Mouse (Mus musculus) layer of hippocampus, adult 18-20 months (tissue): Measurements from ENCODE around the gene Zfp148. TPM values are rescaled to one million over a fixed set of nuclear protein-coding genes. Genes with fewer than 3 reads are reported as not detected.
"Not testable (repeated sequence)": the region's sequence is repeated elsewhere in the genome, so short reads cannot be mapped to it uniquely, and the experiment has no call there.

Experiments used
- DNase-seq, 2 experiments: peaks; one replicate each; pipeline ENCODE4 v3.0.0; 2022; ENCODE audit warnings: low spot score in 2 of 2
- total RNA-seq, 2 experiments: library from RNA; stranded (reverse); gene quantifications; 2 replicates each; pipeline ENCODE4 v1.2.3; 2021

The Zfp148 gene
- total RNA-seq, 2 experiments from 2014 or later, result 166 to 179 TPM

GRCm38 (mm10) chr16:33455263-33455910 lies 74.8 kb downstream of the Zfp148 start:
- no peak for DNase-seq

GRCm38 (mm10) chr16:33459101-33459500 lies 78.5 kb downstream of the Zfp148 start:
- no peak for DNase-seq

- DNase-seq, result no peak
Measured at GRCm38 (mm10) chr16:33461416-33461815, 80.8 kb downstream of the Zfp148 start.

GRCm38 (mm10) chr16:33464509-33465241 lies 84.0 kb downstream of the Zfp148 start:
- peak in 1 of 2 experiments; percentile 42 for DNase-seq

- DNase-seq, result no peak
Measured at GRCm38 (mm10) chr16:33465242-33465614, 84.6 kb downstream of the Zfp148 start.

GRCm38 (mm10) chr16:33467451-33467850 lies 86.8 kb downstream of the Zfp148 start:
- DNase-seq, result no peak

GRCm38 (mm10) chr16:33469973-33470372 lies 89.3 kb downstream of the Zfp148 start:
- no peak for DNase-seq

GRCm38 (mm10) chr16:33474381-33474780 lies 93.7 kb downstream of the Zfp148 start:
- DNase-seq, result no peak

GRCm38 (mm10) chr16:33479926-33480325 lies 99.3 kb downstream of the Zfp148 start:
- DNase-seq, result no peak

- DNase-seq, result no peak
Measured at GRCm38 (mm10) chr16:33481148-33481547, 100.5 kb downstream of the Zfp148 start.

- no peak for DNase-seq
Measured at GRCm38 (mm10) chr16:33482309-33482708, 101.7 kb downstream of the Zfp148 start.

GRCm38 (mm10) chr16:33487709-33488108 lies 107.1 kb downstream of the Zfp148 start:
- DNase-seq, result no peak

GRCm38 (mm10) chr16:33494374-33494773 lies 113.7 kb downstream of the Zfp148 start:
- no peak for DNase-seq

- DNase-seq, result no peak
Measured at GRCm38 (mm10) chr16:33508082-33508481, 127.4 kb downstream of the Zfp148 start.

GRCm38 (mm10) chr16:33509231-33509630 lies 128.6 kb downstream of the Zfp148 start:
- DNase-seq, result not testable (repeated sequence)

- DNase-seq, result not testable (repeated sequence)
Measured at GRCm38 (mm10) chr16:33510856-33511255, 130.2 kb downstream of the Zfp148 start.

GRCm38 (mm10) chr16:33512555-33512954 lies 131.9 kb downstream of the Zfp148 start:
- DNase-seq, result no peak

- peak; percentile 56 to 89 for DNase-seq
Measured at GRCm38 (mm10) chr16:33516807-33517565, 136.3 kb downstream of the Zfp148 start, which contains the start of gene Slc12a8. Slc12a8 (plus strand) TSS chr16:33517328.

- no peak for DNase-seq
Measured at GRCm38 (mm10) chr16:33517627-33518026, 137.0 kb downstream of the Zfp148 start.

GRCm38 (mm10) chr16:33518236-33518635 lies 137.6 kb downstream of the Zfp148 start:
- DNase-seq, result no peak

- DNase-seq, result no peak
Measured at GRCm38 (mm10) chr16:33519916-33520568, 139.4 kb downstream of the Zfp148 start.
